Mouse (Mus musculus): ENCODE measurements at regions not wholly inside any gene's neighbourhood (a gene's known extent, or its start where the extent isn't known, plus 50 kb on each side); places are given as distances from the start of the nearest gene placed in this dataset.

GRCm38 (mm10) chr4:106017065-106017646 is 227.5 kb downstream of the Gm12728 start:
- TF ChIP-seq POLR2A (IDR thresholded peaks at IDR 0.05; ENCODE audit: insufficient read depth, low read depth, low read length) (no peak), EP300 (IDR thresholded peaks at IDR 0.05; ENCODE audit: insufficient read depth, low read depth, low read length) (no peak)
